Mouse (Mus musculus): ENCODE measurements around the gene Ssu2.

GRCm38 (mm10) chr6:112426018-112426732 lies 38.4 kb upstream of the Ssu2 start:
- TF ChIP-seq CTCF (IDR thresholded peaks at IDR 0.05; ENCODE audit: low read depth) (no peak), EP300 (IDR thresholded peaks at IDR 0.05; ENCODE audit: low read depth) (no peak)

Data from heart, postnatal 0 days (tissue).